Mouse (Mus musculus) adrenal gland, adult 18-20 months (tissue): ENCODE measurements around the gene Nsmce1. TPM values are rescaled to one million over a fixed set of nuclear protein-coding genes. Genes with fewer than 3 reads are reported as not detected.

Experiments
- DNase-seq, 2 experiments: peaks; one replicate each; pipeline ENCODE4 v3.0.0; 2021 to 2022; ENCODE audit warnings: low spot score in 2 of 2
- total RNA-seq, 2 experiments: library from RNA; stranded (reverse); gene quantifications; 1 replicate in 1 of 2; 2 replicates in 1 of 2; pipeline ENCODE4 v1.2.3; 2021

The Nsmce1 gene
- total RNA-seq, 2 experiments from 2014 or later = 28.7 to 36.5 TPM

GRCm38 (mm10) chr7:125492551-125492950 is 1.2 kb upstream of the Nsmce1 start:
- no peak for DNase-seq

- DNase-seq = no peak
Observed at GRCm38 (mm10) chr7:125491760-125492159, 364 bp upstream of the Nsmce1 start.

- DNase-seq = no peak
Observed at GRCm38 (mm10) chr7:125489636-125490035, 1.8 kb downstream of the Nsmce1 start.

- DNase-seq = no peak
Observed at GRCm38 (mm10) chr7:125488706-125489105, 2.7 kb downstream of the Nsmce1 start.

- DNase-seq = no peak
Observed at GRCm38 (mm10) chr7:125487126-125487525, 4.3 kb downstream of the Nsmce1 start.

GRCm38 (mm10) chr7:125486121-125486630 is 5.2 kb downstream of the Nsmce1 start:
- no peak for DNase-seq

GRCm38 (mm10) chr7:125484791-125485190 is 6.6 kb downstream of the Nsmce1 start:
- no peak for DNase-seq

GRCm38 (mm10) chr7:125482886-125483285 is 8.5 kb downstream of the Nsmce1 start:
- DNase-seq = no peak

GRCm38 (mm10) chr7:125482339-125482738 is 9.1 kb downstream of the Nsmce1 start:
- DNase-seq = no peak

GRCm38 (mm10) chr7:125480518-125480917 is 10.9 kb downstream of the Nsmce1 start:
- no peak for DNase-seq

- peak in 1 of 2 experiments; percentile 40 for DNase-seq
Observed at GRCm38 (mm10) chr7:125478391-125478984, 12.9 kb downstream of the Nsmce1 start.

GRCm38 (mm10) chr7:125475601-125476251 is 15.7 kb downstream of the Nsmce1 start:
- DNase-seq = no peak

- no peak for DNase-seq
Observed at GRCm38 (mm10) chr7:125474535-125474934, 16.9 kb downstream of the Nsmce1 start.

GRCm38 (mm10) chr7:125471991-125472741 is 19.2 kb downstream of the Nsmce1 start:
- DNase-seq = peak; percentile 74 to 82

- DNase-seq = no peak
Observed at GRCm38 (mm10) chr7:125470901-125471300, 20.5 kb downstream of the Nsmce1 start.

- peak; percentile 68 to 71 for DNase-seq
Observed at GRCm38 (mm10) chr7:125469937-125470336, 21.5 kb downstream of the Nsmce1 start.

- DNase-seq = no peak
Observed at GRCm38 (mm10) chr7:125462200-125462599, 29.2 kb downstream of the Nsmce1 start.

- DNase-seq = no peak
Observed at GRCm38 (mm10) chr7:125453671-125454070, 37.7 kb downstream of the Nsmce1 start.

- no peak for DNase-seq
Observed at GRCm38 (mm10) chr7:125451078-125451477, 40.3 kb downstream of the Nsmce1 start.

- DNase-seq = no peak
Observed at GRCm38 (mm10) chr7:125450678-125451077, 40.7 kb downstream of the Nsmce1 start.

- DNase-seq = peak; percentile 84
Observed at GRCm38 (mm10) chr7:125444464-125445401, 46.7 kb downstream of the Nsmce1 start, which contains the start of gene Kdm8. TSS of gene Kdm8 (plus strand) at chr7:125444676.
